Mouse (Mus musculus): ENCODE results near the gene Hcst.

GRCm38 (mm10) chr7:30444971-30445751, 25.5 kb upstream of the Hcst start, which contains the start of gene Aplp1:
- TF ChIP-seq ZC3H11A (IDR thresholded peaks at IDR 0.05; ENCODE audit: borderline replicate concordance, low read depth, low read length) (no peak), HCFC1 (IDR thresholded peaks at IDR 0.05; ENCODE audit: borderline replicate concordance, insufficient read depth, low read length) (no peak), ZNF384 (IDR thresholded peaks at IDR 0.05; ENCODE audit: low read depth, low read length) (no peak), MAFK (IDR thresholded peaks at IDR 0.05; ENCODE audit: insufficient read depth, low read depth, low read length) (no peak)

All from ES-E14 (cell line).